Mouse (Mus musculus) heart, embryonic 11.5 days (tissue): ENCODE measurements around the gene Otulin. TPM values are rescaled to one million over a fixed set of nuclear protein-coding genes. Genes with fewer than 3 reads are reported as not detected.

ENCODE experiments used
- ATAC-seq: fragments of 200-750 bp; cut with Nextera tagmentation; replicated peaks from 2 replicates; pipeline ENCODE4 v1.8.0; 2017; ENCODE audit warnings: moderate library complexity; ENCODE audit not compliant: insufficient number of reproducible peaks, low FRiP score, low TSS enrichment
- H3K27ac ChIP-seq: fragments of 300-500 bp; sonication (generic); 2 replicates; pipeline ENCODE4 v1.5.1; 2014; ENCODE audit warnings: mild to moderate bottlenecking, low read depth, low read length
- H3K27me3 ChIP-seq: fragments of 300-500 bp; sonication (generic); 2 replicates; pipeline ENCODE4 v1.6.1; 2014; ENCODE audit warnings: mild to moderate bottlenecking, low read length, mixed read lengths; ENCODE audit not compliant: control insufficient read depth, insufficient read depth
- H3K36me3 ChIP-seq: fragments of 300-500 bp; sonication (generic); 2 replicates; pipeline ENCODE4 v1.6.1; 2014; ENCODE audit warnings: mild to moderate bottlenecking, low read length, moderate library complexity, mixed read lengths; ENCODE audit not compliant: control insufficient read depth, insufficient read depth
- H3K4me1 ChIP-seq: fragments of 300-500 bp; sonication (generic); 2 replicates; pipeline ENCODE4 v1.6.1; 2014; ENCODE audit warnings: low read length; ENCODE audit not compliant: control insufficient read depth, insufficient read depth
- H3K4me2 ChIP-seq: fragments of 300-500 bp; sonication (generic); 2 replicates; pipeline ENCODE4 v1.6.1; 2014; ENCODE audit warnings: mild to moderate bottlenecking, moderate library complexity
- H3K4me3 ChIP-seq: fragments of 300-500 bp; sonication (generic); 2 replicates; pipeline ENCODE4 v1.5.1; 2014; ENCODE audit warnings: low read depth, low read length
- H3K9ac ChIP-seq: fragments of 300-500 bp; sonication (generic); 2 replicates; pipeline ENCODE4 v1.6.1; 2014; ENCODE audit warnings: mild to moderate bottlenecking, low read depth, low read length, moderate library complexity
- H3K9me3 ChIP-seq: fragments of 300-500 bp; sonication (generic); replicated peaks from 2 replicates; pipeline ENCODE4 v1.6.1; 2016; ENCODE audit warnings: low read length; ENCODE audit not compliant: control insufficient read depth
- WGBS: fragments of 180-500 bp; shearing (Covaris S2); extraction: QIAGEN DNeasy Blood & Tissue Kit; methylation state at CpG from one replicate; pipeline ENCODE4 v1.1.7; 2014; ENCODE audit not compliant: insufficient replicate concordance; 5-methylcytosine and 5-hydroxymethylcytosine counted together
- polyA plus RNA-seq: library from polyadenylated mRNA; unstranded; fragments of >200 nt; fragmentation: Nextera tagmentation; extraction: Ambion mirVana; gene quantifications from 2 replicates; pipeline ENCODE4 v1.2.1, GENCODE M21; 2014

Gene Otulin
- polyA plus RNA-seq, 1 experiment from 2014 or later, result 26.7 TPM

DNA sequence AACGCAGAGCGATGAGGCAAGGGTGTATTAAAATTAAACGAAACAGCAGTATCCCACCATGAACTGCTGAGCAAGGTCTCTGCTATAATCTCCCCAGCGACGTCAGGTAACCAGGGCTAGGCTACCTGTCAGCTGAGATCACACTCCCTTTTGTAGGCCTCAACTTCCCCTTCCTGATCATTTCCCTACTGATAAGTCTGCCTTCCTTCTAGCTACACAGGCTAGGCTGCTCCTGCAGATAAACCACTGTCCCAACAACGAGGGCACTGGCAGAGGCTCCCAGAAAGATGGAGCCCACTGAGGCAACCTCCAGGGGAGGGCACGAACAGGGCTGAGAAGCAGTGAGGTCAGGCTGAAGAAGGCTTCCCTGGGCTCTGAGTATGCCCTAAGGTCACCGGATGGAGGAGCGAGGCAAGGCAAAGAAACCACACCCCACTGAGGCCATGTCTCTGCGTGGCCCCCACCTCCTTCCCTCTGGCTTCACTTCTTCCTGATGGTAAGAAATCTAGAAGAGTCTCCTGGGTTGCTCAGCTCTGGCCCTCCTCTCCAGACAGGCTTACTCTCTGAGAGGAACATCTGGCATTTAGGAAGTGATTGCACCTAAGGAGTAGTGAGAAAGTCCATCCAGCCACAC lies 41.2 kb upstream of the Otulin start:
- no peak overlapping the region for H3K4me3 ChIP-seq
- H3K4me1 ChIP-seq, result no peaks in the 10 kb centered on the region
- H3K4me2 ChIP-seq, result no peak overlapping the region
- H3K27me3 ChIP-seq, result no peaks in the 10 kb centered on the region
- H3K36me3 ChIP-seq, result no peaks in the 10 kb centered on the region
- WGBS, result 78% methylated on average over 10 of the region's 10 CpGs
- ATAC-seq, result no peak
- no peak overlapping the region for H3K27ac ChIP-seq
- H3K9ac ChIP-seq, result no peak overlapping the region
- H3K9me3 ChIP-seq, result no peaks in the 10 kb centered on the region

DNA sequence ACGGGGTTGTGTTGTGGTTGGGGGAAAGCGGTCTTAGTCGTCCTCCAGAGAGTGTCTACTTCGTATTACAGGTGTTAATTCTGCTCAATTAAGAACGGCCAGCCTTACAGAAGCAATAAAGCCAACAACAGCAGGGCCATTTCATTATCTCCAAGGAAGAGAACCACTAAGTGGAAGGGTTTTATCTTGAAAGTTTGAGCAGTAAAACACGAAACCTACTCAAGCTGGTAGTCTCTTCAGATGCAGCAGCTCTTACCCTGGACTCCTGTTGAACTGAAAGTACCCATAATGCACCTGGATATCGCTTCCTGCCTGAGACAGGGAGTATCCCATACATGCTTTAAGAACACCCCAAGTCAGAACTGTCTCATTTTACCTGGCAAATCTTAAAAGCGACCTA lies 40.2 kb upstream of the Otulin start:
- Histone ChIP-seq H3K4me3 (no peak overlapping the region), H3K27me3 (no peaks in the 10 kb centered on the region), H3K27ac (no peak overlapping the region), H3K9me3 (no peaks in the 10 kb centered on the region), H3K4me1 (no peaks in the 10 kb centered on the region), H3K36me3 (no peaks in the 10 kb centered on the region), H3K4me2 (no peak overlapping the region), H3K9ac (no peak overlapping the region)
- ATAC-seq, result no peak
- 76% methylated on average over 8 of the region's 8 CpGs for WGBS

DNA sequence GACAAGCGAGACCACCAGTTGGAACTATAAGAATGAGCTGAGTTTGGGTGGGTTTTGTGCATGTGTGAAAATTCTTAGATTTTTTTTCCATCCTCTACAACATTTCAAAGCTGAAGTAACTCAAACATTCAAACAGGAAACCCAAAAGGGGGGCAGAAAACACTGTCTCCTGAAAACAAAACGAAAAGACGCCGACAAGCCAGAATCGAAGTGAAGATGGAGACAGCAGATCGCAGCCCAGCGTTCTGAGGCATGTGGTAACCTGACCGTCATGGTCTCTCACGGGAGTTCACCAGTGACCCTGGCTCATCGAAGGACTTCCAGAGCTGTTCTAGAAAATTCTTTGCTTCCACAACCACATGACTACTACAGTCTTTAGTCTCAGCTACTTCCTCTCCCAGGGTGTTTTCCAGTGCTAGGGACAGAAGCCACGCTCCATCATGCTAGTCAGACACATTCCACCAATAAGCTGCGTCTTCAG lies 39.5 kb upstream of the Otulin start:
- Histone ChIP-seq H3K9me3 (no peaks in the 10 kb centered on the region), H3K27me3 (no peaks in the 10 kb centered on the region), H3K27ac (no peak overlapping the region), H3K4me3 (no peak overlapping the region), H3K36me3 (no peaks in the 10 kb centered on the region), H3K9ac (no peak overlapping the region), H3K4me2 (no peak overlapping the region), H3K4me1 (no peaks in the 10 kb centered on the region)
- 85% methylated on average over 12 of the region's 12 CpGs for WGBS
- ATAC-seq, result no peak

DNA sequence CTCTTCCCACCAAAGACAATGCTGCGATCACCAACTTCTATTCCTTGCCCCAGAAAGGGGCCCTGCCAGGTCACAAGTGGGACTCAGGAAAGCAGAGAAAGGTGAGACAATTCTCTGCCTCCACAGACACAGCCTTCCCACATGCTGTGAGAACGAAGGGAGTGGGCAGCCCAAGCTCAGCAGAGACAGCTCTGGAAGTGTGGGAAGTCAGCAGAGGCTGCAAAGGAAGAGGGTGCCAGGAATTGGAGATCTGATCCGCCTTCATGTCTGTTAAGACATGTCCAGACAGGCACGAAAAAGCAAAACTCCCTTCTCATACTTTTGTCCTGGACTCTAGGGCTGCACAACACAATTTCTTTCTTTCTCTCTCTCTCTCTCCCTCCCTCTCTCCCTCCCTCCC lies 38.8 kb upstream of the Otulin start:
- no peaks in the 10 kb centered on the region for H3K4me1 ChIP-seq
- no peak overlapping the region for H3K9ac ChIP-seq
- H3K27me3 ChIP-seq, result no peaks in the 10 kb centered on the region
- no peak overlapping the region for H3K4me3 ChIP-seq
- H3K36me3 ChIP-seq, result no peaks in the 10 kb centered on the region
- no peak for ATAC-seq
- no peak overlapping the region for H3K4me2 ChIP-seq
- H3K9me3 ChIP-seq, result no peaks in the 10 kb centered on the region
- no peak overlapping the region for H3K27ac ChIP-seq
- 70% methylated on average over 4 of the region's 4 CpGs for WGBS

DNA sequence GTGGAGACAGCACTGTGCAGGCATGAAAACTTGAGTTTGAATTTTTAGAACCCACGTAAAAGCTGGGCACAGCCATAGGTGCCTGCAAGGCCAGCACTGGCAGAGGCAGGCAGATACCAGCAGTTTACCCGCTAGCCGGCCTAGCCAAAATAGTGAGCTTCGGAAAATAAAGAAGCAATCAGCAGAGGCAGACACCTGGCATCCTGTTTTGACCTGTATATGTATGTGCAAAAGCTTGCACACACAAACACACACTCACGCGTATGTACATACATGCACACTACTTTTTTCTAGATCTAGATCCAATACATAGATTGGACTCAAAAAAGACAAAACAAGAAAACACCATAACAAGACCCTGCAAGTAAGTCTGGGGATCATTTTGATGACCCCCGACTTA lies 38.1 kb upstream of the Otulin start:
- Histone ChIP-seq H3K36me3 (no peaks in the 10 kb centered on the region), H3K9me3 (no peaks in the 10 kb centered on the region; the same call in 1 of the 2 replicates), H3K27ac (no peak overlapping the region), H3K4me2 (no peak overlapping the region), H3K4me1 (no peaks in the 10 kb centered on the region), H3K27me3 (no peaks in the 10 kb centered on the region), H3K4me3 (no peak overlapping the region), H3K9ac (no peak overlapping the region)
- WGBS, result 81% methylated on average over 7 of the region's 7 CpGs
- ATAC-seq, result no peak

DNA sequence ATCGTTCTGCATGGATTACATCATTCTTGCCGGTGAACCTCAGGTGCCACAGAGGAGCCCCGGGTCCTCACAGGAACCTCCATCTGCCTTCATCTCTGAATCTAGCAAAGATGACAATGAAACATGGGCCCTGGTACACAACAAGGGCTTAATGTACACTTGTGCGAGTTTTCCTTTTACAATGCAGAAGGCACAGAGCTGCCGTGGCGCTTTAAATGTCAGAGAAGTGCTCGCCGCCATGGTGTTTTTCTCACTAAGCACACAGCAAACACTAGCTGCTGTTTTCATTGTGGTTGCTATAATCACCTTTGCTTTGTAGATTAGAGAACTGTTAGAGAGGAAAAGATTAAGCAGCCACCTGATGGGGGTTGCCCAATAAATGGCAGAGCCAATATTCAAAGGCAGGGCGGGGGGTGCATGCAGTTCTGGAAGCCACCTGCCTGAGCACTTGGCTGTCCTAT lies 37.5 kb upstream of the Otulin start:
- Histone ChIP-seq H3K9me3 (no peaks in the 10 kb centered on the region; the same call in 1 of the 2 replicates), H3K27me3 (no peaks in the 10 kb centered on the region), H3K4me2 (no peak overlapping the region), H3K36me3 (no peaks in the 10 kb centered on the region), H3K4me1 (no peaks in the 10 kb centered on the region), H3K9ac (no peak overlapping the region), H3K4me3 (no peak overlapping the region), H3K27ac (no peak overlapping the region)
- 80% methylated on average over 9 of the region's 9 CpGs for WGBS
- ATAC-seq, result no peak

DNA sequence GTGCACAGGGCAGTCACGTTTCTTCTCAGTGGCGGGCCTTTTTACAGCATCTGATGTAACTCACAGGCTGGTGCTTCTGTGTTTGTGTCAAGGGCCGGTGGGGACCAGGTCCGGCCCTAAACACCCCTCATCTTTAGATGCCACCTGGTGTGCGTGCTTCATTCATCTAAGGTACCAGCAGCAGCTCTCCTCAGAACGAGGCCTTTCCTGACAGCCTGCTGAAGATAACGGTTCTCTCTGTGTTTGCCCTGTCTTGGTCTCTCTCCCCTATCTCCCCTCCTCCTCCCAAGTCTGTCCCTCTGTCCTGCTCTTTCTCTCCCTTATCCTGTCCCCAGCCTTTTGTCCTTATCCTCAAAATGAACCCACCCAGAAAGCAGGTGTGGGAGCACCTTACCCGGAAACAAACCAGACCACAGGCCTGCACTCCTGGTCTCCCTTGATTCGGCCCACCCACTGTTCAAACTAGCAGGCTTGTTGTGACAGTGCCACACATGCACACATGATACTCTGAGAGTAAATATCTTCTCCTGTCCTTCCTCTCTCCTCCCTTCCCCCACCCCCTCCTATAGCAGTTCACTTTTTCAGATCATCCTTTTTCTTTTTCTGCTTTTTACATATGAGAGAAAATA lies 36.5 kb upstream of the Otulin start:
- H3K9me3 ChIP-seq, result no peaks in the 10 kb centered on the region; the same call in 1 of the 2 replicates
- no peak overlapping the region for H3K4me3 ChIP-seq
- no peak overlapping the region for H3K9ac ChIP-seq
- H3K4me2 ChIP-seq, result no peak overlapping the region
- WGBS, result 48% methylated on average over 9 of the region's 9 CpGs
- no peak for ATAC-seq
- no peak overlapping the region for H3K27ac ChIP-seq
- no peaks in the 10 kb centered on the region for H3K27me3 ChIP-seq
- no peaks in the 10 kb centered on the region for H3K4me1 ChIP-seq
- no peaks in the 10 kb centered on the region for H3K36me3 ChIP-seq

DNA sequence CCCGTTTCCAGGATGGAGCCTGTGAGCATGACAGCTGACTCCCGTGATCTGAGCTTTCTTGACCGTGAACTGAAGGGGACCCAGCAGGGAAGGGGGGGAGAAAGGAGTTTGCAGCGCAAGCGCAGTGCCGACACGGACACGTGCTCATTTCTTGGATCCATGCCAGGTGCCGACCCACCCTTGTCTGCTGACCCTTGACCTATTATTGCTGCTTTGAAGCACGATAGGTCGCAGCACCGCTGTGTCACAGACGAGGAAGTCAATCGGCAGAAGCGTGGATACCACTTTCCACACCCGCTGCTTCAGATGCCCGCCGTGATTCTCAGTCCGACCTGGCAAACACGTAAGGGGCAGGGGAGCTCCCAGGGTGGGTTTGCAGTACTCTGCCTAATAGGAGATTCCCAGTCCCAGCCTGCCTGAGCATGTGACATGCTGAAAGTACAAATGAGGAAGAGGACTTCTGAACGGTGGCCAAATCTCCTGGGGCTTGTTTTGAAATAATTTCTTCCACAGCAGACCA lies 35.0 kb upstream of the Otulin start:
- H3K27ac ChIP-seq, result no peak overlapping the region
- no peaks in the 10 kb centered on the region for H3K4me1 ChIP-seq
- H3K4me2 ChIP-seq, result no peak overlapping the region
- ATAC-seq, result no peak
- no peaks in the 10 kb centered on the region for H3K36me3 ChIP-seq
- no peak overlapping the region for H3K9ac ChIP-seq
- no peak overlapping the region for H3K4me3 ChIP-seq
- WGBS, result 69% methylated on average over 21 of the region's 21 CpGs
- H3K9me3 ChIP-seq, result no peaks in the 10 kb centered on the region; the same call in 1 of the 2 replicates
- no peaks in the 10 kb centered on the region for H3K27me3 ChIP-seq
